Mouse (Mus musculus) small intestine, adult 2 months (tissue): ENCODE data around the gene Cd300a. TPM values are rescaled to one million over a fixed set of nuclear protein-coding genes. Genes with fewer than 3 reads are reported as not detected.
A peak's percentile ranks its signal among the peaks of the same experiment; 100 is the strongest.

Experiments used
- H3K27ac ChIP-seq: fragments of 200-500 bp; 2 replicates; pipeline ENCODE4 v1.5.1; 2012; ENCODE audit warnings: low read depth, low read length, control low read depth, inconsistent platforms; ENCODE audit not compliant: insufficient read depth
- H3K27me3 ChIP-seq: fragments of 200-500 bp; 2 replicates; pipeline ENCODE4 v1.6.1; 2012; ENCODE audit warnings: mild to moderate bottlenecking, moderate library complexity, low read length, inconsistent platforms; ENCODE audit not compliant: control insufficient read depth, insufficient read depth
- H3K36me3 ChIP-seq: fragments of 200-500 bp; 2 replicates; pipeline ENCODE4 v1.6.1; 2012; ENCODE audit warnings: mild to moderate bottlenecking, low read length, control low read depth, inconsistent platforms; ENCODE audit not compliant: control insufficient read depth, insufficient read depth
- H3K4me1 ChIP-seq: fragments of 200-500 bp; 2 replicates; pipeline ENCODE4 v1.6.1; 2012; ENCODE audit warnings: low read length, inconsistent platforms, mixed read lengths; ENCODE audit not compliant: control insufficient read depth, insufficient read depth, insufficient read length
- H3K4me3 ChIP-seq: fragments of 200-500 bp; 2 replicates; pipeline ENCODE4 v1.5.1; 2012; ENCODE audit warnings: low read depth, mild to moderate bottlenecking, control low read depth, inconsistent platforms, low read length, moderate library complexity
- CTCF ChIP-seq: fragments of 200-500 bp; IDR thresholded peaks from 2 replicates; pipeline ENCODE4 v1.5.1; 2012; ENCODE audit warnings: low read depth, mild to moderate bottlenecking, control low read depth, inconsistent platforms, low read length, moderate library complexity, mixed read lengths; ENCODE audit not compliant: insufficient replicate concordance, insufficient read length; ENCODE audit errors: extremely low read depth
- POLR2A ChIP-seq: fragments of 200-500 bp; IDR thresholded peaks from 2 replicates; pipeline ENCODE4 v1.6.1; 2012; ENCODE audit warnings: low read depth, mild to moderate bottlenecking, control low read depth, inconsistent platforms, low read length, moderate library complexity
- WGBS: fragments of 180-500 bp; shearing (Covaris S2); methylation state at CpG from one replicate; pipeline ENCODE4 v1.1.7; 2018; 5-methylcytosine and 5-hydroxymethylcytosine counted together
- polyA plus RNA-seq: library from polyadenylated mRNA; depleted of rRNA; stranded (reverse); fragments of >200 nt; gene quantifications from 2 replicates; pipeline ENCODE4 v1.2.3, GENCODE M21; 2012

Cd300a gene
- polyA plus RNA-seq, 1 experiment, result 0.91 TPM

- Histone ChIP-seq H3K27ac (no peak overlapping the region), H3K36me3 (no peaks in the 10 kb centered on the region), H3K27me3 (peaks cover 8% of the 10 kb centered on the region), H3K4me3 (no peak overlapping the region), H3K4me1 (peaks cover 7% of the 10 kb centered on the region)
- TF ChIP-seq POLR2A (no peak), CTCF (no peak)
- WGBS, result 74% methylated on average over 5 of the region's 5 CpGs
Observed at GRCm38 (mm10) chr11:114856125-114856524, 33.7 kb upstream of the Cd300a start.

GRCm38 (mm10) chr11:114858641-114859040, 31.2 kb upstream of the Cd300a start:
- H3K4me1 ChIP-seq, result peaks cover 4% of the 10 kb centered on the region; the same call in 1 of the 2 replicates
- no peak overlapping the region for H3K4me3 ChIP-seq
- no peaks in the 10 kb centered on the region for H3K27me3 ChIP-seq
- H3K27ac ChIP-seq, result no peak overlapping the region
- no peaks in the 10 kb centered on the region for H3K36me3 ChIP-seq
- WGBS, result 86% methylated on average over 2 of the region's 2 CpGs
- TF ChIP-seq POLR2A, result no peak
- TF ChIP-seq CTCF, result peak; percentile 42; the same call in 1 of the 2 replicates

DNA sequence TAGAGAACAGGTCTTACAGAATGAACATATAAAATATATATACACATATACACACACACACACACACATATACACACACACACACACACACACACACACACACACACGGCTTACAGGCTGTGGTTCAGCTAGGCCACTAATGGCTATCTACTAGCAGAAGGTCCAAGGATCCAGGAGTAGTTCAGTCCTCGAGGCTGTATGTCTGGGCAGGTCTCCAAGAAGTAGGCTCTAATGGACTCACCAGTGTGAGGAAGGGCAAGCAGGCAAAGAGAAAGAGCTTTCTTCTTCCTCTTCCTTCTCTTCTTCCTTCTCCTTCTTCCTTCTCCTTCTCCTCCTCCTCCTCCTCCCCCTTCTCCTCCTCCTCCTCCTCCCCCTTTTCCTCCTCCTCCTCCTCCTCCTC, 28.8 kb upstream of the Cd300a start:
- Histone ChIP-seq H3K36me3 (no peaks in the 10 kb centered on the region), H3K27me3 (no peaks in the 10 kb centered on the region), H3K27ac (no peak overlapping the region), H3K4me3 (no peak overlapping the region), H3K4me1 (peaks cover 4% of the 10 kb centered on the region; the same call in 1 of the 2 replicates)
- TF ChIP-seq POLR2A (no peak), CTCF (no peak)
- 20% methylated on average over 2 of the region's 2 CpGs for WGBS

DNA sequence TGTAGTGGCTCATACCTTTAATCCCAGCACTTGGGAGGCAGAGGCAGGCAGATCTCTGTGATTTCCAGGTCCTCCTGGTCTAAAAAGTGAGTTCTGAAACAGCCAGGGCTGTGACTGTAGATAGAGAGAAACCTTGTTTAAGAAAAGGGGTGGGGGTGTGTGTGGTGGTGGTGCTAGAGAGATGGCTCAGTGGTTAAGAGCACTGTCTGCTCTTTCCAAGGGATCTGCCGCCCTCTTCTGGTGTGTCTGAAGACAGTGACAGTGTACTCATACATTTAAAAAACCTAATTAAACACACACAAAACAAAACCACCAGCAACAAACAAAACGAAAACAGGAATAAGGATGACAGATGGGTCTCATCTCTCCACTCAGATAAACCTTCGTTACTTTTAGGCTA, 27.2 kb upstream of the Cd300a start:
- WGBS, result 82% methylated on average over 3 of the region's 3 CpGs
- Histone ChIP-seq H3K4me3 (no peak overlapping the region), H3K4me1 (peaks cover 12% of the 10 kb centered on the region), H3K27ac (no peak overlapping the region), H3K36me3 (no peaks in the 10 kb centered on the region), H3K27me3 (no peaks in the 10 kb centered on the region)
- TF ChIP-seq CTCF (no peak), POLR2A (no peak)

- no peaks in the 10 kb centered on the region for H3K36me3 ChIP-seq
- TF ChIP-seq POLR2A, result no peak
- TF ChIP-seq CTCF, result no peak
- 89% methylated on average over 21 of the region's 21 CpGs for WGBS
- no peak overlapping the region for H3K4me3 ChIP-seq
- no peaks in the 10 kb centered on the region for H3K27me3 ChIP-seq
- H3K4me1 ChIP-seq, result peaks cover 15% of the 10 kb centered on the region
- H3K27ac ChIP-seq, result no peak overlapping the region
Observed at GRCm38 (mm10) chr11:114863918-114864420, 25.9 kb upstream of the Cd300a start.

DNA sequence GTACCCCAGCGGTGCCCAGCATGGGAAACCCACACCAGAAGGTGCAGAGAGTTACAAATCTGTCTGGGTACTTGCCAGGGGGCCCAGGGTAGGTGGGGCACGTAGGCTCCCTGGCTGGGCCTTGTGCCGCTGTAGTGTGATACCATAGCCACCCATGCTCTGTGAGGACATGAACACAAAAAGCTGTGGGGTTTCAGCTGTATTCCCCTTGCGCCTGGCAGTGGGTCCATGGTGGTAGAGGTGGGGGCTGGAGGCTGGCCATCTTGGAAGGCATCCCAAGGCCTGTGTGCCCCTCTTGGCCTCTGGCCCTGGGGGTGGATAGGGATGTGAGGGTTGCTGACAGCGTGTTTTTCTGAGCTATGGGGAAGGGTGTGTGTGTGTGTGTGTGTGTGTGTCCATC, 23.8 kb upstream of the Cd300a start:
- Histone ChIP-seq H3K27ac (no peak overlapping the region), H3K36me3 (no peaks in the 10 kb centered on the region), H3K27me3 (no peaks in the 10 kb centered on the region), H3K4me1 (peaks cover 11% of the 10 kb centered on the region), H3K4me3 (no peak overlapping the region)
- WGBS, result 67% methylated on average over 5 of the region's 5 CpGs
- no peak for TF ChIP-seq CTCF
- TF ChIP-seq POLR2A, result no peak

GRCm38 (mm10) chr11:114866486-114867360, 23.1 kb upstream of the Cd300a start:
- TF ChIP-seq POLR2A (no peak), CTCF (no peak)
- 39% methylated on average over 10 of the region's 10 CpGs for WGBS

More at GRCm38 (mm10) chr11:114866486-114867360, 23.1 kb upstream of the Cd300a start:
- H3K4me1 ChIP-seq, result peaks cover 11% of the 10 kb centered on the region
- no peak overlapping the region for H3K4me3 ChIP-seq
- H3K27me3 ChIP-seq, result no peaks in the 10 kb centered on the region
- no peak overlapping the region for H3K27ac ChIP-seq
- no peaks in the 10 kb centered on the region for H3K36me3 ChIP-seq
